Mouse (Mus musculus) CD4-positive, CD25-positive, alpha-beta regulatory T cell, adult 2 months (primary cell): ENCODE measurements around the gene Gm3149.
"Not testable (repeated sequence)": the region's sequence is repeated elsewhere in the genome, so short reads cannot be mapped to it uniquely, and the experiment has no call there.

ENCODE experiments used
- DNase-seq: peaks from one replicate; pipeline ENCODE4 v3.0.0-alpha.2; 2012; ENCODE audit warnings: low read depth, low spot score

The Gm3149 gene

DNA sequence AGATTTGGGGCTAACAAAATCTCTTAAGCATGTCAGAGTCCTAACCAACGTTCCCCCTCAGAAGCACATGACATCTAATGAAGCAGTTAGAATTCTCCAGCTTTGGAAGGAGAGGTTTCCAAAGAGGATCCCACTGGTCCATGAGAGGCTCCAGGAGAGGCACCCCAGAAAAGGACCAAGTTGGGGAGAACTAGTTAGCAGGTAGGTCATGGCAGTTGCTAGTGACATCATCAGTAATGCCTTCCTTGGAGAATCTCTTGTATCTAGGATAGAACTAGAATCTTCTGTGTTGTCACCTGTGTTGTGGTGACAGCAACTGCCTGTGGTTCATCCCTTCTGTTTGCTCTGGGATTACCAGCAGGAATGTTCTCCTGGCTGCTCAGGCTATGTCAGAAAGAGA lies at the start of gene Gm3149:
TSS of gene Gm3149 (plus strand) at position 301 of the 400 bp plus-strand sequence.
- DNase-seq = not testable (repeated sequence)

- DNase-seq = not testable (repeated sequence)
Measured at GRCm38 (mm10) chr14:4269238-4269950, 47.7 kb upstream of the Gm3149 start.

- DNase-seq = not testable (repeated sequence)
Measured at GRCm38 (mm10) chr14:4279828-4280227, 37.3 kb upstream of the Gm3149 start.

GRCm38 (mm10) chr14:4334476-4335080 lies 17.5 kb downstream of the Gm3149 start, which contains the start of gene 2610042L04Rik:
Gene 2610042L04Rik, plus strand, starts transcription at chr14:4334763.
- peak; percentile 9 for DNase-seq

- DNase-seq = not testable (repeated sequence)
Measured at GRCm38 (mm10) chr14:4335506-4335905, 18.4 kb downstream of the Gm3149 start.

GRCm38 (mm10) chr14:4368991-4369390 lies 51.9 kb downstream of the Gm3149 start:
- DNase-seq = not testable (repeated sequence)

DNA sequence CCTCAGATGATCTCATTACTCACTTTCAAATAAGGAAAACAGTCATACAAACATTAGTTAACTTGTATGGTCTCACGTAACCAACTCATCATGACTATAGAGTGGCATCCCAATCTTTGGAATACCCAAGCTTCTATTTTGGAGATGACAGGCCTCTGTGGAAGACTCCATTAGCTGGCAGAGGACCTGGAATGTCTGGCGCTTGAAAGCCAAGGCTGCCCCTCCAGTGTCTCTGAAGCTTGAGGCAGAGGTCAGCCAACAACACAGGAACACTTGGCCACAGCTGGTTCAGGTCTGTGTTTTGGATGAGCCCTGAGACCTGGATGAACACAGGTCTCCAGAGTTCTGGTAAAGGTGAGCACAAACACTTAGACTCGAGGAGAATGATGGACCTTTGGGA lies 52.6 kb downstream of the Gm3149 start:
- DNase-seq = not testable (repeated sequence)
